Comparison of ENCODE assay signal across 8 mouse cellular contexts in genomic region chr15:79661852-79662251, GRCm38 (mm10). TPM values are rescaled to one million over a fixed set of nuclear protein-coding genes. Genes with fewer than 3 reads are reported as not detected.
DNase-seq lines count a peak whose midpoint lies in the region; ATAC-seq and TF ChIP-seq lines count a peak whose summit lies in the region.

No protein-coding gene starts in this region.

- no peak overlapping the region for H3K27ac ChIP-seq in midbrain, postnatal 0 days (ENCODE audit: low read depth, low read length)
- no peak overlapping the region for H3K27ac ChIP-seq in midbrain, embryonic 11.5 days (ENCODE audit: low read depth, low read length)

- H3K4me2 ChIP-seq in midbrain, postnatal 0 days (ENCODE audit: low read depth, low read length, poor library complexity, severe bottlenecking) = no peak overlapping the region
- no peak overlapping the region for H3K4me2 ChIP-seq in midbrain, embryonic 11.5 days

- H3K36me3 ChIP-seq in midbrain, postnatal 0 days (ENCODE audit: insufficient read depth, low read length) = peaks cover 13% of the 10 kb centered on the region
- peaks cover 4% of the 10 kb centered on the region; the same call in 1 of the 2 replicates for H3K36me3 ChIP-seq in midbrain, embryonic 11.5 days (ENCODE audit: control insufficient read depth, insufficient read depth, low read length)
- no peaks in the 10 kb centered on the region; the same call in 1 of the 2 replicates for H3K36me3 ChIP-seq in splenic B cell, adult 2 months (ENCODE audit: control insufficient read depth, insufficient read depth, low read length, poor library complexity, severe bottlenecking)

- no peaks in the 10 kb centered on the region for H3K9me3 ChIP-seq in midbrain, postnatal 0 days (ENCODE audit: low read length)
- no peaks in the 10 kb centered on the region for H3K9me3 ChIP-seq in midbrain, embryonic 11.5 days (ENCODE audit: control insufficient read depth, low read length)

- DNase-seq in embryo, embryonic 10 days (ENCODE audit: low spot score) = peak; percentile 45
- no peak for DNase-seq in embryo, embryonic 11 days
- DNase-seq in midbrain, postnatal 0 days (ENCODE audit: low spot score) = no peak
- no peak for DNase-seq in midbrain, embryonic 11.5 days (ENCODE audit: low spot score, missing footprints)
- DNase-seq in kidney, postnatal 36 days = peak; percentile 31 to 70
- DNase-seq in splenic B cell, adult 2 months (ENCODE audit: low read depth, low spot score) = peak; percentile 73
- no peak for DNase-seq in ovary, postnatal 10 days (ENCODE audit: low spot score)
- DNase-seq in right cerebral cortex, postnatal 10 days (ENCODE audit: low spot score in 2 of 2) = no peak

- no peak overlapping the region for H3K9ac ChIP-seq in midbrain, postnatal 0 days (replicated peaks; ENCODE audit: low read length, poor library complexity, severe bottlenecking)
- no peak overlapping the region for H3K9ac ChIP-seq in midbrain, embryonic 11.5 days (ENCODE audit: low read length)

- WGBS in midbrain, postnatal 0 days = 77% methylated on average over 4 of the region's 4 CpGs
- WGBS in midbrain, embryonic 11.5 days = 72% methylated on average over 4 of the region's 4 CpGs

- no peaks in the 10 kb centered on the region for H3K27me3 ChIP-seq in midbrain, postnatal 0 days (ENCODE audit: insufficient read depth, low read length)
- H3K27me3 ChIP-seq in midbrain, embryonic 11.5 days (ENCODE audit: control insufficient read depth, insufficient read depth, low read length) = no peaks in the 10 kb centered on the region
- no peaks in the 10 kb centered on the region for H3K27me3 ChIP-seq in splenic B cell, adult 2 months (ENCODE audit: control insufficient read depth, insufficient read depth, low read length, poor library complexity, severe bottlenecking)

- ATAC-seq in midbrain, postnatal 0 days (ENCODE audit: low FRiP score) = no peak
- no peak for ATAC-seq in midbrain, embryonic 11.5 days (ENCODE audit: low FRiP score)

- peak; percentile 57 for TF ChIP-seq CTCF in midbrain, postnatal 0 days (IDR thresholded peaks at IDR 0.05)

- peaks cover 4% of the 10 kb centered on the region; the same call in 1 of the 2 replicates for H3K4me1 ChIP-seq in midbrain, postnatal 0 days (ENCODE audit: insufficient read depth, low read length)
- peaks cover 5% of the 10 kb centered on the region; the same call in 1 of the 2 replicates for H3K4me1 ChIP-seq in midbrain, embryonic 11.5 days (ENCODE audit: control insufficient read depth, insufficient read depth, low read length)

- H3K4me3 ChIP-seq in midbrain, postnatal 0 days (ENCODE audit: low read depth, low read length) = no peak overlapping the region
- no peak overlapping the region for H3K4me3 ChIP-seq in midbrain, embryonic 11.5 days (ENCODE audit: low read depth, low read length)

RNA-seq across cellular contexts. Expression of gene Cby1, which starts 2.9 kb away (rescaled TPM):
- total RNA-seq in midbrain, postnatal 0 days (2014; rRNA removed) = 56.9 and 72.5 TPM in 2 replicates
- 99.2 and 101 TPM in 2 replicates for polyA plus RNA-seq in midbrain, postnatal 0 days (2015; fragmentation: Nextera tagmentation; extraction: Ambion mirVana)
- 85.1 and 87.4 TPM in 2 replicates for polyA plus RNA-seq in midbrain, embryonic 11.5 days (2014; fragmentation: Nextera tagmentation; extraction: Ambion mirVana)

RNA-seq across cellular contexts. Expression of gene Fam227a, which starts 3.1 kb away (rescaled TPM):
- total RNA-seq in midbrain, postnatal 0 days (2014; rRNA removed) = 12.1 and 18.1 TPM in 2 replicates
- polyA plus RNA-seq in midbrain, postnatal 0 days (2015; fragmentation: Nextera tagmentation; extraction: Ambion mirVana) = 2.2 and 2.8 TPM in 2 replicates
- 2.2 and 3.7 TPM in 2 replicates for polyA plus RNA-seq in midbrain, embryonic 11.5 days (2014; fragmentation: Nextera tagmentation; extraction: Ambion mirVana)

RNA-seq across cellular contexts. Expression of gene Tomm22, which starts 8.8 kb away (rescaled TPM):
- total RNA-seq in midbrain, postnatal 0 days (2014; rRNA removed) = 161 and 180 TPM in 2 replicates
- 229 and 230 TPM in 2 replicates for polyA plus RNA-seq in midbrain, postnatal 0 days (2015; fragmentation: Nextera tagmentation; extraction: Ambion mirVana)
- polyA plus RNA-seq in midbrain, embryonic 11.5 days (2014; fragmentation: Nextera tagmentation; extraction: Ambion mirVana) = 327 and 349 TPM in 2 replicates

RNA-seq across cellular contexts. Expression of gene Josd1, which starts 25.9 kb away (rescaled TPM):
- 58.7 and 59.6 TPM in 2 replicates for total RNA-seq in midbrain, postnatal 0 days (2014; rRNA removed)
- polyA plus RNA-seq in midbrain, postnatal 0 days (2015; fragmentation: Nextera tagmentation; extraction: Ambion mirVana) = 16.8 and 17.7 TPM in 2 replicates
- 12.9 and 14.0 TPM in 2 replicates for polyA plus RNA-seq in midbrain, embryonic 11.5 days (2014; fragmentation: Nextera tagmentation; extraction: Ambion mirVana)

RNA-seq across cellular contexts. Expression of gene Gtpbp1, which starts 28.8 kb away (rescaled TPM):
- 76.1 and 99.3 TPM in 2 replicates for total RNA-seq in midbrain, postnatal 0 days (2014; rRNA removed)
- 40.0 and 41.6 TPM in 2 replicates for polyA plus RNA-seq in midbrain, postnatal 0 days (2015; fragmentation: Nextera tagmentation; extraction: Ambion mirVana)
- polyA plus RNA-seq in midbrain, embryonic 11.5 days (2014; fragmentation: Nextera tagmentation; extraction: Ambion mirVana) = 31.9 and 37.5 TPM in 2 replicates

Comparison
In these comparisons a context has a peak if more than half of its experiments do, and no peak if none do; other contexts are left out.
1. DNase-seq: peak in embryo, embryonic 10 days (single experiment), kidney, postnatal 36 days (2 of 2) and splenic B cell, adult 2 months (single experiment); none in embryo, embryonic 11 days (single experiment), midbrain, postnatal 0 days (single experiment), midbrain, embryonic 11.5 days (single experiment), ovary, postnatal 10 days (single experiment) and right cerebral cortex, postnatal 10 days (0 of 2).